Mouse (Mus musculus) forebrain, embryonic 16.5 days (tissue): ENCODE measurements around the gene Sult6b1. TPM values are rescaled to one million over a fixed set of nuclear protein-coding genes. Genes with fewer than 3 reads are reported as not detected.
A peak's percentile ranks its signal among the peaks of the same experiment; 100 is the strongest.

Experiments used
- ATAC-seq: fragments of 200-750 bp; cut with Nextera tagmentation; 2 replicates; pipeline ENCODE4 v1.8.0; 2017; ENCODE audit warnings: mild to moderate bottlenecking, moderate library complexity
- H3K27ac ChIP-seq: fragments of 300-500 bp; sonication (generic); 2 replicates; pipeline ENCODE4 v1.5.1; 2014; ENCODE audit warnings: low read length, control low read depth
- H3K27me3 ChIP-seq: fragments of 300-500 bp; sonication (generic); replicated peaks from 2 replicates; pipeline ENCODE4 v1.6.1; 2014; ENCODE audit warnings: low read length; ENCODE audit not compliant: control insufficient read depth, insufficient read depth
- H3K36me3 ChIP-seq: fragments of 300-500 bp; sonication (generic); 2 replicates; pipeline ENCODE4 v1.6.1; 2014; ENCODE audit not compliant: control insufficient read depth, insufficient read depth
- H3K4me1 ChIP-seq: fragments of 300-500 bp; sonication (generic); replicated peaks from 2 replicates; pipeline ENCODE4 v1.6.1; 2014; ENCODE audit warnings: low read length; ENCODE audit not compliant: control insufficient read depth, insufficient read depth
- H3K4me2 ChIP-seq: fragments of 300-500 bp; sonication (generic); 2 replicates; pipeline ENCODE4 v1.6.1; 2014; ENCODE audit warnings: mild to moderate bottlenecking, low read length, control low read depth
- H3K4me3 ChIP-seq: fragments of 300-500 bp; sonication (generic); replicated peaks from 2 replicates; pipeline ENCODE4 v1.5.1; 2014; ENCODE audit warnings: mild to moderate bottlenecking, low read length, control low read depth
- H3K9ac ChIP-seq: fragments of 300-500 bp; sonication (generic); replicated peaks from 2 replicates; pipeline ENCODE4 v1.6.1; 2014; ENCODE audit warnings: low read depth, low read length, control low read depth
- H3K9me3 ChIP-seq: fragments of 300-500 bp; sonication (generic); 2 replicates; pipeline ENCODE4 v1.6.1; 2016; ENCODE audit warnings: low read length; ENCODE audit not compliant: control insufficient read depth
- WGBS: fragments of 180-500 bp; shearing (Covaris S2); extraction: QIAGEN DNeasy Blood & Tissue Kit; methylation state at CpG from one replicate; pipeline ENCODE4 v1.1.7; 2014; 5-methylcytosine and 5-hydroxymethylcytosine counted together
- polyA plus RNA-seq: library from polyadenylated mRNA; unstranded; fragments of >200 nt; fragmentation: Nextera tagmentation; extraction: Ambion mirVana; gene quantifications from 2 replicates; pipeline ENCODE4 v1.2.1, GENCODE M21; 2015

Sult6b1 gene
- not detected in 2 replicates for polyA plus RNA-seq

DNA sequence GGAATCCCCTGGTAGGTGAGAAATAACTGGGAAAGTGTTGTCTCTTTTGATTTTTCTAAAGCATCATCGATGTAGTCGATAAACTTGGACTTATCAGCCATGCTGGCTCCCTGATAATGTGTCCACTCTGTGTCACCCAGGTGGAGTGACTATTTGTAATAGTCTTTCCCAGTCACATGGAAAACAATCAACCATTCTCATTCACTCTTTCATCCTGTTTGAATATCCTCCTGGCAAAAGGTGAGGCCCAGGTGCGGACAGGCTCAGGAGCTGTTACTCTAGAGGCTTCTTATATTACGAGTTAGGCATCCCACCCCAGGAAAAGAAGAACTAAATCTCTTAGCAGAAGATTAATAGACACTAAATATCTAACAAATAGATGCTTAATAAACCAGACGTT is at the start of gene Sult6b1:
TSS of gene Sult6b1 (minus strand) at position 101 of the 400 bp plus-strand sequence.
- H3K9me3 ChIP-seq, result no peaks in the 10 kb centered on the region
- H3K4me1 ChIP-seq, result no peaks in the 10 kb centered on the region
- no peaks in the 10 kb centered on the region for H3K36me3 ChIP-seq
- 87% methylated on average over 5 of the region's 5 CpGs for WGBS
- H3K4me2 ChIP-seq, result no peak within 1 kb of the TSS
- no peak within 1 kb of the TSS for H3K9ac ChIP-seq
- H3K4me3 ChIP-seq, result no peak within 1 kb of the TSS
- no peaks in the 10 kb centered on the region for H3K27me3 ChIP-seq
- H3K27ac ChIP-seq, result no peak within 1 kb of the TSS
- ATAC-seq, result no peak

DNA sequence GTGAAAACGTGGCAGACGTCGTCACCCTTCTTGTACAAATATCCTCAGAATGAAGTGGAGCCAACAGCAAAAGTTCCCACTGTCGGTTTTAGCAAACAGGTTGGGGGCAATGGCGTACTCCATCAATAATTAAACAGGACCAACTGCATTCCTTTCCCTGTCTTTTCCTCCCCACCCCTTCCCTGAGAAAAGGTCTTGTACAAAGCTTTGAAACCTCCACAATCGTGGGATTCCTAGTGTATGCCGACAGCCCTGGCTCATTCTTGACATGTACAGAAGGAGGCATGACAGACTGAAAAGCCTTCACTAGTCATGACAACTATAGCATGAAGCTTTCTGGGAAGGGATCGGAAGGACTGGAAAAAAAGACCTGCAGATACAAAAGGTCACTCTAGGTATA is 46.4 kb upstream of the Sult6b1 start:
- peaks cover 32% of the 10 kb centered on the region for H3K36me3 ChIP-seq
- WGBS, result 89% methylated on average over 8 of the region's 8 CpGs
- ATAC-seq, result no peak

DNA sequence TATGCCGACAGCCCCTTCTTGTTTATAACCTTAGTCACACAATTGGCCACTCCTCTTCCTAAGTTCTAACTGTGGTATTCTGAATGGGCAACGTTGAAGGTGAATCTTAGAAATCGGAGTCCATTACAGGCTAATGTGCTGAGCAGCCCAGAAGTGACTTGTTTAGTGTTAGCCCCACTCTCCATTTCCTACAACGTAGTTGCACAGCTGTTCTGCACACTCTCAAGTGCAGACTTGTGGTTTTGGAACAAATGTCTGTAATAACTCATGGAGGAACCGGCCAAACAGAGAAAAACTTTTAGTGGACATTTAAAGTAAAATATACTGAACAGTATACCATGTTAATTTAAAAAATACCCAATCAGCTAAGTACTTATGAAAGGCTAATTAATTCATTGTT is 45.3 kb upstream of the Sult6b1 start:
- 94% methylated on average over 5 of the region's 5 CpGs for WGBS
- Histone ChIP-seq H3K4me3 (no peak overlapping the region), H3K27ac (no peak overlapping the region), H3K9ac (no peak overlapping the region), H3K9me3 (no peaks in the 10 kb centered on the region), H3K27me3 (no peaks in the 10 kb centered on the region), H3K4me1 (no peaks in the 10 kb centered on the region), H3K4me2 (no peak overlapping the region), H3K36me3 (peaks cover 32% of the 10 kb centered on the region)
- no peak for ATAC-seq

More for the DNA sequence above, 46.4 kb upstream of the Sult6b1 start:
- Histone ChIP-seq H3K4me2 (no peak overlapping the region), H3K9me3 (no peaks in the 10 kb centered on the region), H3K4me3 (no peak overlapping the region), H3K9ac (no peak overlapping the region), H3K4me1 (no peaks in the 10 kb centered on the region), H3K27me3 (no peaks in the 10 kb centered on the region), H3K27ac (no peak overlapping the region)

DNA sequence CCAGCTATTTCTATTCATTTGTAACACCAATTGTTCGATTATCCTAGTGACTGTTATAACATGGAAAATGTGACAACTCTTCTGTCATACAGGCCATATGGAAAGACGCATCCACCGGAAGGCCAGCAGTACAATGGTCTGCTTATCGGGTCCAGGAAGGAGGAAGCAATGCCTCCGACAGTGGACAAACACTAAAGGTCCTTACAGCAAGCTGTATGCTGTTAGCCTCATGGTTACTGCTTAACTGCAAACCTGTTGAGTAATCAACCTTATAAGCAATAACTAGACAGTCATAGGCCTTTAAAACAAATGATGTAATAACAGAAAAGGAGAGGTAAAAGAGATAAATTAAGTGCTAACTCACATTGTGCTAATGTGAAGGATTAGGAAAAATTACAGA is 44.4 kb upstream of the Sult6b1 start:
- peaks cover 37% of the 10 kb centered on the region for H3K36me3 ChIP-seq
- no peak overlapping the region for H3K4me2 ChIP-seq
- H3K9me3 ChIP-seq, result no peaks in the 10 kb centered on the region
- WGBS, result 97% methylated on average over 5 of the region's 5 CpGs
- ATAC-seq, result no peak
- no peak overlapping the region for H3K27ac ChIP-seq
- no peaks in the 10 kb centered on the region for H3K4me1 ChIP-seq
- H3K9ac ChIP-seq, result no peak overlapping the region
- no peaks in the 10 kb centered on the region for H3K27me3 ChIP-seq
- no peak overlapping the region for H3K4me3 ChIP-seq

DNA sequence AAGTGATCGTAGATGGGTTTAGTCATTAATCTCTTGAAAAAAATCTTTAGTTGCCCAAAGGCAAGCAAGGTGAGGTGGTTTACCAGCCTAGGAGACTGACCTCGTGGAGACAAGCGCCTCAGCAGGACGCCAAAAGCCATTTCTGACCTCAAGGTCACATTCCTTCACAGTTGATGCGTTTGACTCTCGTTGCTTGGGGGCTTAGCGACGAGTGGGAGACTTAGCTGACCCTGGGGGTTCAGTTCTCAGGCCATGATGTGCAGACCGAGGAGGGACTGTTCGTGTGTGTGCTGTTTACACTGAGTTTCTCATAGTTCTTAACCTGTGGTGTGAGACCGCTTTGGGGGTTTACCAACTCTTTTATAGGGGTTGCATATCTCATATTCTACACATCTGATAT is 35.8 kb upstream of the Sult6b1 start:
- Histone ChIP-seq H3K9ac (no peak overlapping the region), H3K4me1 (peaks cover 3% of the 10 kb centered on the region), H3K4me2 (no peak overlapping the region), H3K27me3 (no peaks in the 10 kb centered on the region), H3K4me3 (no peak overlapping the region), H3K36me3 (peaks cover 23% of the 10 kb centered on the region), H3K27ac (no peak overlapping the region), H3K9me3 (no peaks in the 10 kb centered on the region)
- no peak for ATAC-seq
- 75% methylated on average over 11 of the region's 11 CpGs for WGBS

DNA sequence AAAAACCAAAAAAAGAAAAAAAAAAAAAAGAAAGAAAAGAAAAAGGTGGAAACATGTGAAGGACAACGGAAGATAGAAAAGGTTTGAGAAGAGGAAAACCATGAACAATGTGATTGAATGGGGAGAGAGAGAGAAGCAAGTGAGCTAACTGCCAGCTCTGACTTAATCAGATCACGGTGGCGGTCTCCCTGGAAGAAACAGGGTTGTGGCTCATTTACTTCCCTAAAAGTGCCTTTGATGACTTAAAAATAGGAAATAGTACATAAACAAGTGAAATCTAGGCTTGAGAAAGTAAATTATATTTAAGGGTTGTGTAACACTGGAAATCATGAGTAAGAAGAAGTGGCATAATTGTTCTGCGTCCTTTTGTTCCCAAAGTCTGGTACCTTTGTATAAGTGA is 32.1 kb upstream of the Sult6b1 start:
- H3K36me3 ChIP-seq, result peaks cover 22% of the 10 kb centered on the region
- no peak overlapping the region for H3K27ac ChIP-seq
- peaks cover 13% of the 10 kb centered on the region for H3K4me1 ChIP-seq
- H3K4me2 ChIP-seq, result no peak overlapping the region
- no peaks in the 10 kb centered on the region for H3K9me3 ChIP-seq
- H3K9ac ChIP-seq, result no peak overlapping the region
- H3K27me3 ChIP-seq, result no peaks in the 10 kb centered on the region
- no peak for ATAC-seq
- 92% methylated on average over 4 of the region's 4 CpGs for WGBS
- H3K4me3 ChIP-seq, result no peak overlapping the region

DNA sequence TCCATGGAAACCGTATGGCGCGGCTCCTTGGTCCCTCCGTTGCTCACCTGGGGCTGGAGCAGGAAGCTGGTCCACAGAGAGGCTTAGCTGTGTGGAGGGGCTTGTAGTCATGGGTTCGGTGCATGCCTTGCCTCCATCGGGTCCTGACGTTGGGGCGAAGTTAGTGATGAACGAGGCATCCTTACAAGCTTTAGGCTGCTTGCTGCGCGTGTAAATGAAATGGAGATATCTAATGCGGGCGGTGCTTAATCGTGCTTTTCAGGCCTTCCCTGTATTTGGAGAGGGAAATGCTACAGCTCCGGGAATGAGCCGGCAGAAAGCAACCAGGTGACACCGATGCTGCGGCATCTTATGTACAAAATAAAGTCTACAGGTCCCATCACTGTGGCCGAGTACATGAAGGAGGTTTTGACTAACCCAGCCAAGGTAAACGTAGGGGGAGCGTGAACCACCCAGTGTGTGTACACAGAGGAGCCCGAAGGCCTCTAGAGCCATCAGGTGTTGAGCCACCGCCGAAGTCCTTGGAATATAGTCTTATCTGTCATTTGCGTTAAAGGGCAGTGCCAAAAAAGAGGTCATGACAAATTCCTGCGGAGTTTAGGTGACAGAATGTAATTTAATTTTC is 30.5 kb upstream of the Sult6b1 start:
- 7% methylated on average over 26 of the region's 26 CpGs for WGBS
- peak overlapping the region; percentile 96 for H3K4me3 ChIP-seq
- ATAC-seq, result peak; percentile 29

DNA sequence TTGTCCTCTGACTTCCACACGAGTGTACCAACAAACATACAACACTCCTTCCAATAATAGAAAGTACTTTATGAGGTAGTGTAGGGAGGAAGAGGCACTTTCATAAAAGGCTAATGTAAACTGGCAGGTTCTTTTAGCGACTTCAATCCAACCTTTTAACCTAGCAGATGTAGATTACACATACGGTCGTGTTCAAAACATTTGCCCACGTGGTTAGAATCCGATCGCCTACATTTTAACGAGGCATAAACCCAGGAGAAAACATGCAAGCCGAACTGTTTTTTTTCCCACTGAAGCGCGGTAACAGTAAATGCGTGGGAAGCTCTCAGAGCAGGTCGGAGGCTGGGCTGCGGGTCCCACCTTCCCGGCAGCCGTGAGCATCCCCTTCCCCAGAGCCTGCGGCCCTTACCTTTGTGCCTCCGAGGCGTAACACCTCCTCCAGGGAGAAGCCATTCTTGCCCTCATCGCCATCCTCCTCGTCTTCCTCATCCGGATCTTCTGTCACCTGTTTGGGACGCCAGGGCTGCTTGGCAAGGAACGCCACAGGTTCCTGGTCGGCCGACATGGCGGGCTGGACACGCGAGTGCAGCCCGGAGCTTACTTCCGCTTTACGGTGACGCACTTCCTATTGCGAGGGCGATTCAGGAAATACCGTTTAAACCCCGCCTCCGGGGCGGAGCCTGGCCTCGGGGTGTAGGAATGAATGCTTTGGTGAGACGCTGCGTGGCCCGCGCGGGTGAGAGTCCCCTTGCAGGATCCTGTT is 29.9 kb upstream of the Sult6b1 start, which contains the start of the genes Cebpz and Ndufaf7:
TSS of gene Cebpz (minus strand) at position 601 of the 763 bp plus-strand sequence.
TSS of gene Ndufaf7 (plus strand) at position 671 of the 763 bp plus-strand sequence.
- no peaks in the 10 kb centered on the region for H3K27me3 ChIP-seq

More for the DNA sequence above, 30.5 kb upstream of the Sult6b1 start:
- peak overlapping the region; percentile 84 for H3K9ac ChIP-seq
- H3K4me2 ChIP-seq, result peak overlapping the region; percentile 61
- H3K27me3 ChIP-seq, result no peaks in the 10 kb centered on the region
- peaks cover 19% of the 10 kb centered on the region for H3K36me3 ChIP-seq
- H3K27ac ChIP-seq, result peak overlapping the region; percentile 58
- peaks cover 26% of the 10 kb centered on the region for H3K4me1 ChIP-seq
- H3K9me3 ChIP-seq, result no peaks in the 10 kb centered on the region

DNA sequence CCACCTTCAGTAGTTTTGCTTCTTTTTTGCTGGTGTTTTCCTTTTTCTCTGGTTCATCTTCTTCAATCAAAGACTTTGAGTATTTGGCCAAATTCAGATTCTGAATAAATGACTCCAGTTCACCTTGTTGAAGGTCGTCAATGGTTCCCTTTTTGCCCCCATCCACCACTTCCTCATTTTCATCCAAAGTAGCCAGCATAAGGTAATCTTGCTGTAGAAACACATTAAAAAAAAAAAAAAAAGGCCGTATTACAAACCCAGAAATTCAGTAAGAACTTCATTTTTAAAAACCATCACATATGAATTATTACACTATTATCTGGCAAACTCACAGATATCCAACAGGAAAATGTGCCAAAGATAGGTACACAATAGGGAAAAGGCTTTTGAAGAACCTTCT is 29.1 kb upstream of the Sult6b1 start:
- no peak overlapping the region for H3K27ac ChIP-seq
- H3K9me3 ChIP-seq, result no peaks in the 10 kb centered on the region
- H3K9ac ChIP-seq, result no peak overlapping the region
- no peaks in the 10 kb centered on the region for H3K27me3 ChIP-seq
- peak overlapping the region; percentile 96 for H3K4me3 ChIP-seq
- H3K4me1 ChIP-seq, result peaks cover 26% of the 10 kb centered on the region
- peak overlapping the region; percentile 89 for H3K4me2 ChIP-seq
- WGBS, result 85% methylated on average over 2 of the region's 2 CpGs
- peaks cover 24% of the 10 kb centered on the region for H3K36me3 ChIP-seq
- no peak for ATAC-seq

More for the DNA sequence above, 29.9 kb upstream of the Sult6b1 start, which contains the start of the genes Cebpz and Ndufaf7:
- no peaks in the 10 kb centered on the region for H3K9me3 ChIP-seq
- WGBS, result under 1% methylated on average over 45 of the region's 45 CpGs
- H3K4me2 ChIP-seq, result peak within 1 kb of the TSS; percentile 89
- peak within 1 kb of the TSS; percentile 58 for H3K27ac ChIP-seq
- H3K9ac ChIP-seq, result peak within 1 kb of the TSS; percentile 84
- peak within 1 kb of the TSS; percentile 96 for H3K4me3 ChIP-seq
- H3K36me3 ChIP-seq, result peaks cover 17% of the 10 kb centered on the region
- ATAC-seq, result peak; percentile 100
- peaks cover 26% of the 10 kb centered on the region for H3K4me1 ChIP-seq
